Mouse (Mus musculus): Measurements from ENCODE around the gene Alg14. TPM values are rescaled to one million over a fixed set of nuclear protein-coding genes. Genes with fewer than 3 reads are reported as not detected.

Alg14 gene
- polyA plus RNA-seq, 1 experiment from 2014 or later: 38.2 TPM

GRCm38 (mm10) chr3:121387471-121388009 is 96.0 kb downstream of the Alg14 start:
- Histone ChIP-seq H3K4me2 (ENCODE audit: low read length) (no peak overlapping the region), H3K27me3 (ENCODE audit: insufficient read depth, low read length) (no peaks in the 10 kb centered on the region), H3K9ac (ENCODE audit: low read depth, low read length) (no peak overlapping the region), H3K4me3 (replicated peaks; ENCODE audit: low read depth, low read length) (no peak overlapping the region), H3K9me3 (replicated peaks; ENCODE audit: low read length) (no peaks in the 10 kb centered on the region), H3K36me3 (ENCODE audit: insufficient read depth, low read length) (no peaks in the 10 kb centered on the region), H3K27ac (no peak overlapping the region), H3K4me1 (replicated peaks; ENCODE audit: insufficient read depth, low read length) (0 out of 2 replicates have a peak, but pooled peaks cover 12% of the 10 kb centered on the region)
- no peak for DNase-seq (ENCODE audit: low spot score)
- no peak for ATAC-seq (replicated peaks; ENCODE audit: low FRiP score, low read depth)
- WGBS: 59% methylated on average over 3 of the region's 3 CpGs
- no peak for TF ChIP-seq CTCF (IDR thresholded peaks at IDR 0.05; ENCODE audit: low read depth)

GRCm38 (mm10) chr3:121389366-121389765 is 97.8 kb downstream of the Alg14 start:
- 38% methylated on average over 8 of the region's 8 CpGs for WGBS
- TF ChIP-seq CTCF (IDR thresholded peaks at IDR 0.05; ENCODE audit: low read depth): no peak
- Histone ChIP-seq H3K9ac (ENCODE audit: low read depth, low read length) (no peak overlapping the region), H3K4me3 (replicated peaks; ENCODE audit: low read depth, low read length) (no peak overlapping the region), H3K4me2 (ENCODE audit: low read length) (no peak overlapping the region), H3K27ac (no peak overlapping the region), H3K27me3 (ENCODE audit: insufficient read depth, low read length) (no peaks in the 10 kb centered on the region), H3K36me3 (ENCODE audit: insufficient read depth, low read length) (no peaks in the 10 kb centered on the region), H3K4me1 (replicated peaks; ENCODE audit: insufficient read depth, low read length) (0 out of 2 replicates have a peak, but pooled peaks cover 12% of the 10 kb centered on the region), H3K9me3 (replicated peaks; ENCODE audit: low read length) (no peaks in the 10 kb centered on the region)
- DNase-seq (ENCODE audit: low spot score) (no peak), ATAC-seq (replicated peaks; ENCODE audit: low FRiP score, low read depth) (no peak)

GRCm38 (mm10) chr3:121389860-121390530 is 98.4 kb downstream of the Alg14 start:
- TF ChIP-seq CTCF (IDR thresholded peaks at IDR 0.05; ENCODE audit: low read depth): no peak
- H3K9me3 ChIP-seq (replicated peaks; ENCODE audit: low read length): no peaks in the 10 kb centered on the region
- no peaks in the 10 kb centered on the region for H3K27me3 ChIP-seq (ENCODE audit: insufficient read depth, low read length)
- no peak overlapping the region for H3K4me3 ChIP-seq (replicated peaks; ENCODE audit: low read depth, low read length)
- peak overlapping the region; percentile 67 for H3K27ac ChIP-seq
- 7% methylated on average over 17 of the region's 17 CpGs for WGBS
- peak; percentile 73 for ATAC-seq (replicated peaks; ENCODE audit: low FRiP score, low read depth)
- H3K36me3 ChIP-seq (ENCODE audit: insufficient read depth, low read length): no peaks in the 10 kb centered on the region
- H3K9ac ChIP-seq (ENCODE audit: low read depth, low read length): no peak overlapping the region
- 0 out of 2 replicates have a peak, but pooled peaks cover 12% of the 10 kb centered on the region for H3K4me1 ChIP-seq (replicated peaks; ENCODE audit: insufficient read depth, low read length)
- peak overlapping the region; percentile 44 for H3K4me2 ChIP-seq (ENCODE audit: low read length)
- DNase-seq (ENCODE audit: low spot score): peak; percentile 75

- no peak for TF ChIP-seq CTCF (IDR thresholded peaks at IDR 0.05; ENCODE audit: low read depth)
- Histone ChIP-seq H3K36me3 (ENCODE audit: insufficient read depth, low read length) (no peaks in the 10 kb centered on the region), H3K9me3 (replicated peaks; ENCODE audit: low read length) (no peaks in the 10 kb centered on the region), H3K27me3 (ENCODE audit: insufficient read depth, low read length) (no peaks in the 10 kb centered on the region), H3K4me3 (replicated peaks; ENCODE audit: low read depth, low read length) (no peak overlapping the region), H3K4me1 (replicated peaks; ENCODE audit: insufficient read depth, low read length) (0 out of 2 replicates have a peak, but pooled peaks cover 12% of the 10 kb centered on the region), H3K4me2 (ENCODE audit: low read length) (peak overlapping the region; percentile 44), H3K27ac (peak overlapping the region; percentile 67; the same call in 1 of the 2 replicates), H3K9ac (ENCODE audit: low read depth, low read length) (no peak overlapping the region)
- DNase-seq (ENCODE audit: low spot score) (peak; percentile 75), ATAC-seq (replicated peaks; ENCODE audit: low FRiP score, low read depth) (peak; percentile 67)
- WGBS: 16% methylated on average over 7 of the region's 7 CpGs
These were observed 99.2 kb downstream of the Alg14 start for GRCm38 (mm10) chr3:121390724-121391123.

GRCm38 (mm10) chr3:121395588-121396295 is 104.2 kb downstream of the Alg14 start:
- ATAC-seq (replicated peaks; ENCODE audit: low FRiP score, low read depth): peak; percentile 69
- WGBS: 38% methylated on average over 16 of the region's 16 CpGs
- H3K27ac ChIP-seq: no peak overlapping the region

GRCm38 (mm10) chr3:121396561-121396960 is 105.0 kb downstream of the Alg14 start:
- WGBS: 63% methylated on average over 7 of the region's 7 CpGs
- Histone ChIP-seq H3K9me3 (replicated peaks; ENCODE audit: low read length) (no peaks in the 10 kb centered on the region), H3K27ac (no peak overlapping the region), H3K4me3 (replicated peaks; ENCODE audit: low read depth, low read length) (no peak overlapping the region), H3K4me1 (replicated peaks; ENCODE audit: insufficient read depth, low read length) (no peaks in the 10 kb centered on the region), H3K4me2 (ENCODE audit: low read length) (no peak overlapping the region), H3K9ac (ENCODE audit: low read depth, low read length) (no peak overlapping the region), H3K27me3 (ENCODE audit: insufficient read depth, low read length) (no peaks in the 10 kb centered on the region), H3K36me3 (ENCODE audit: insufficient read depth, low read length) (no peaks in the 10 kb centered on the region)
- DNase-seq (ENCODE audit: low spot score) (no peak), ATAC-seq (replicated peaks; ENCODE audit: low FRiP score, low read depth) (no peak)
- no peak for TF ChIP-seq CTCF (IDR thresholded peaks at IDR 0.05; ENCODE audit: low read depth)

More at GRCm38 (mm10) chr3:121395588-121396295, 104.2 kb downstream of the Alg14 start:
- Histone ChIP-seq H3K36me3 (ENCODE audit: insufficient read depth, low read length) (no peaks in the 10 kb centered on the region), H3K9ac (ENCODE audit: low read depth, low read length) (no peak overlapping the region), H3K4me2 (ENCODE audit: low read length) (no peak overlapping the region), H3K4me3 (replicated peaks; ENCODE audit: low read depth, low read length) (no peak overlapping the region), H3K4me1 (replicated peaks; ENCODE audit: insufficient read depth, low read length) (0 out of 2 replicates have a peak, but pooled peaks cover 2% of the 10 kb centered on the region), H3K9me3 (replicated peaks; ENCODE audit: low read length) (no peaks in the 10 kb centered on the region), H3K27me3 (ENCODE audit: insufficient read depth, low read length) (no peaks in the 10 kb centered on the region)
- TF ChIP-seq CTCF (IDR thresholded peaks at IDR 0.05; ENCODE audit: low read depth): no peak
- peak; percentile 59 for DNase-seq (ENCODE audit: low spot score)
